Mouse (Mus musculus) megakaryocyte, adult 5-6 weeks (primary cell): ENCODE data around the gene Olfr726. TPM values are rescaled to one million over a fixed set of nuclear protein-coding genes. Genes with fewer than 3 reads are reported as not detected.

Experiments
- ATAC-seq: 2 replicates; pipeline ENCODE4 v1.8.0; 2016; ENCODE audit warnings: mild to moderate bottlenecking, inconsistent platforms; ENCODE audit not compliant: poor library complexity, severe bottlenecking
- total RNA-seq, 2 experiments: library from RNA; stranded (forward) in 1 of 2; stranded (reverse) in 1 of 2; fragments of 153-499, 151-499 nt in 1 of 2; fragments of 221-1000, 200-1000 nt in 1 of 2; gene quantifications; 2 replicates each; pipeline versions ENCODE4 v1.2.3 to v1.2.4; 2015 to 2017

The Olfr726 gene
- total RNA-seq (2015) = not detected in 2 replicates
- not detected in 2 replicates for total RNA-seq (2017)

DNA sequence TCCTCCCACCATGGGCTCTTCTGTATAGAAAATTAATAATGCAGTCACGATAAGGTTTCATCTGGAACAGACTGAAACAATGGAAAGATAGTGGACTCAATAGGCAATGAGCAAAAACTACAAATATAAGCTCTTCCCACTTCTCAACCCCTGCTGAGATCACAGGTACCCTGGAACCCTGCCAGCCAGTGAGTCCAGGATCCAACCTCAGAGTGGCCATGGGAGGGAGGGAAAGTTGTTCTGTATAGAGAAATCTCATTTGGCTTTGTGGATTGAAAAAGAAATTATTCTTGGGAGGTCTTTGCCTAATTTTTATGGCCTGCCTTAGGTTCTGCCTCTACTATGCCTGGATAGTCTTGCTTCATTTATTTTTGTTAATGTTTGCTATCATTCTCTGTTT, at the start of gene Olfr726:
TSS of gene Olfr726 (minus strand) at position 101 of the 400 bp plus-strand sequence.
- no peak for ATAC-seq

DNA sequence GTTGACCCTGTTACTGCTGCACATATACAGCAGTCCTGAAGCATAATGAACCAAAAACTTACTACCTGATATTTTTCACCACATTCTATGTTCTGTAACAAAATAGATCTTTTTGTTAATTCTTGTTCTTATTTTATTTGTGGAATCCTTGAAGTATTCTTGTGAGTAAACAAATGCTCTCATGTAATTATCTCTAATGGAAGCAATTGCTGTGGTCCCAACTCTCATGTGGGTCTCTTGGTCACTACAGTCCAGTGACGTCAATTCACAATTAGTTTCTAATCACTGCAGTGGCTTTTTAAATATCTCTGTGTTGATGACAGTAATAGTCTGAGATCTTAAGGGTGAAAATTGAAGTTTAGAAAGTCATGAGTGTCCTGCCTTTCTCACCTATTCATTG, 32.1 kb upstream of the Olfr726 start, which contains the start of gene Olfr727:
TSS of gene Olfr727 (plus strand) at position 301 of the 400 bp plus-strand sequence.
- ATAC-seq = no peak

DNA sequence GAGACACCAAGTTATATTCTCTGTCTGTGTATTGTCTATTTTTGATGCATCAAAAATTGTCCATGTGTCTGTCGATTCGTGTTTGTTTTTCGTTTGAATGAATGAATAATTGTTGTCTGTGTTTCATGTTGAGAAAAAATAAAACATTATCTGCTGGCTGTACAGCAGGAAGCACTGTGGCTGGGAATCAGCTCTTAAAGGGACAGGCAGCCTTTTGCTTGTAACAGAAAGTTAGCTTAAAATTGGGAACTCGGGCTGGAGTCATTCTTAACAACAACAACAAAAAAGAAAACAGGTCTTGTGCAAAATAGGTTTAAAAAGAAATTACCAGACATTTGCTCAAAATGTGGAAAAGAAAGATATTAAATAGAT, 28.0 kb downstream of the Olfr726 start:
- 0 out of 2 replicates have a peak, but pooled peaks have one; percentile 35 for ATAC-seq

GRCm38 (mm10) chr14:50061955-50062732, 28.6 kb downstream of the Olfr726 start:
- ATAC-seq = peak; percentile 93

GRCm38 (mm10) chr14:50061590-50061954, 29.2 kb downstream of the Olfr726 start:
- peak; percentile 43 for ATAC-seq

- no peak for ATAC-seq
These were observed 29.6 kb downstream of the Olfr726 start for GRCm38 (mm10) chr14:50061179-50061578.

DNA sequence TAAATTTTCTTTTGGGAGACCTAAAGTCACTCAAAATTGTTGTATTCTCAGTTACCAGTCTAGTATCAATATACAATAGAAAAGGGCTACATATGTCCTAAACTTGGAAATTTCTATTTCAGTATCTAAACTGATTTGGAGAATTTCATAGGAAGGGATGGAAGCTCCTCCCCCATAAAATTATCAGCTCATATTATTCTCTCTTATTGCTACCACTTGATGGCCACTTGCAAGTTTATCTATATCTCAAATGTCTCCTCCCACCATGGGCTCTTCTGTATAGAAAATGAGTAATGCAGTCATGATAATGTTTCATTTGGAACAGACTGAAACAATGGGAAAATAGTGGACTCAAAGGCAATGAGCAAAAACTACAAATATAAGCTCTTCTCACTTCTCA, 50.5 kb downstream of the Olfr726 start, which contains the start of gene Olfr725:
TSS of gene Olfr725 (minus strand) at position 101 of the 400 bp plus-strand sequence.
- ATAC-seq = no peak

Other genes with a start within 250 kb of the Olfr726 start
- gene Olfr722, start 189.0 kb downstream of the Olfr726 start, total RNA-seq (2015) = not detected in 2 replicates
- gene Olfr722, start 189.0 kb downstream of the Olfr726 start, total RNA-seq (2017) = not detected in 2 replicates
- gene Olfr723, start 159.2 kb downstream of the Olfr726 start, total RNA-seq (2015) = not detected in 2 replicates
- gene Olfr723, start 159.2 kb downstream of the Olfr726 start, total RNA-seq (2017) = not detected in 2 replicates
- not detected in 2 replicates for gene Olfr724, start 127.7 kb downstream of the Olfr726 start, total RNA-seq (2015)
- not detected in 2 replicates for gene Olfr724, start 127.7 kb downstream of the Olfr726 start, total RNA-seq (2017)
- not detected in 2 replicates for gene Olfr725, start 50.6 kb downstream of the Olfr726 start, total RNA-seq (2015)
- not detected in 2 replicates for gene Olfr725, start 50.6 kb downstream of the Olfr726 start, total RNA-seq (2017)
- gene Olfr727, start 32.2 kb upstream of the Olfr726 start, total RNA-seq (2015) = not detected in 2 replicates
- gene Olfr727, start 32.2 kb upstream of the Olfr726 start, total RNA-seq (2017) = not detected in 2 replicates
- gene Olfr728, start 51.7 kb upstream of the Olfr726 start, total RNA-seq (2015) = not detected in 2 replicates
- gene Olfr728, start 51.7 kb upstream of the Olfr726 start, total RNA-seq (2017) = not detected in 2 replicates
- not detected in 2 replicates for gene Olfr729, start 62.0 kb upstream of the Olfr726 start, total RNA-seq (2015)
- not detected in 2 replicates for gene Olfr729, start 62.0 kb upstream of the Olfr726 start, total RNA-seq (2017)
- gene Olfr730, start 97.2 kb upstream of the Olfr726 start, total RNA-seq (2015) = not detected in 2 replicates
- gene Olfr730, start 97.2 kb upstream of the Olfr726 start, total RNA-seq (2017) = not detected in 2 replicates
- not detected in 2 replicates for gene Olfr731, start 150.9 kb upstream of the Olfr726 start, total RNA-seq (2015)
- gene Olfr731, start 150.9 kb upstream of the Olfr726 start, total RNA-seq (2017) = not detected in 2 replicates
- gene Olfr732, start 193.3 kb upstream of the Olfr726 start, total RNA-seq (2015) = not detected in 2 replicates
- gene Olfr732, start 193.3 kb upstream of the Olfr726 start, total RNA-seq (2017) = not detected in 2 replicates
- gene Olfr733, start 210.6 kb upstream of the Olfr726 start, total RNA-seq (2015) = not detected in 2 replicates
- not detected in 2 replicates for gene Olfr733, start 210.6 kb upstream of the Olfr726 start, total RNA-seq (2017)
- gene Olfr734, start 235.8 kb upstream of the Olfr726 start, total RNA-seq (2015) = not detected in 2 replicates
- not detected in 2 replicates for gene Olfr734, start 235.8 kb upstream of the Olfr726 start, total RNA-seq (2017)